Mouse (Mus musculus) retina, adult 2 months (tissue): Measurements from ENCODE around the gene Khdc1c.
"Not testable (repeated sequence)": the region's sequence is repeated elsewhere in the genome, so short reads cannot be mapped to it uniquely, and the experiment has no call there.

Source experiments
- DNase-seq: peaks from one replicate; pipeline ENCODE4 v3.0.0-alpha.2; 2012; ENCODE audit warnings: low read depth, low spot score

Khdc1c gene

DNA sequence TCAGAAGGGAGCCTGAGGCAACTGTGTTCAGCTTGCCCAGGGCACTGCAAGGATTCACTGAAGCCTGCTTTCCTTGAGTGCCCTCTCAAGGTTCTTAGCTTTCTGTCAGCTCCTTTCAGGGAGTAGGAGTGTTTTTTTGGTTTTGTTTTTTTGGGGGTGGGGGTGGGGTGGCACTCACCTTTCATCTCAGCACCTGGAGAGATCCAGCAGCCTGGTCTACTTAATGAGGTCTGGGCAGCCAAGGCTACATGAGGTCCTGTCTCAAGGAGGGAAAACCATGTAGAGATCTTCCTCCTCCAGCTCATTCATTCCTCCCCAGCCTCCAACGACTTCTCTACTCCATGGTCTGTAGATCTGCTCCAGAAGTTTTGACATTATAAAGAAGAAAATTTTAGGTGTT lies at the start of gene Khdc1c:
Khdc1c (plus strand) TSS at position 301 of the 400 bp plus-strand sequence.
- not testable (repeated sequence) for DNase-seq

GRCm38 (mm10) chr1:21320271-21320670 lies 47.9 kb upstream of the Khdc1c start:
- not testable (repeated sequence) for DNase-seq

GRCm38 (mm10) chr1:21321656-21322055 lies 46.5 kb upstream of the Khdc1c start:
- no peak for DNase-seq

GRCm38 (mm10) chr1:21323996-21324574 lies 44.0 kb upstream of the Khdc1c start:
- no peak for DNase-seq

GRCm38 (mm10) chr1:21324633-21325032 lies 43.5 kb upstream of the Khdc1c start:
- no peak for DNase-seq

DNA sequence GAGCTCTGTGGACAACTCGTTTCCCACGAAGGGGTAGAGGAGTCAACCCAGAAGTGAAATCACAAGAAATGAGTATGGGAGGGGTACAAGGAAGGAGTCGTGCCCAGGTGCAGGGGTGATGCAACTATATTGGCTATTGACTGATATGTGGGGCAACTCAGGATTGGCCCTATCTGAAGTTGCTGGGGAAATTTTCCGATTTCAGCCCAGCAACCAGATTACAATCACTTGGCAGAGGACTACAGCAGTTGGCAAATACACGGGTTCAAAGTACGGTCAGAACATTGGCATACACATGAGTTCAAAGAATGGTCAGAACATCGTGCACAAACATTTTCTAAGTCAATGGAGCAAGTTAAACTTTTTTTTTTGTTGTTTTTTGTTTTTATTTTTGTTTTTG lies 41.4 kb upstream of the Khdc1c start:
- DNase-seq, result no peak

- not testable (repeated sequence) for DNase-seq
These were observed 37.0 kb upstream of the Khdc1c start for GRCm38 (mm10) chr1:21331161-21331560.

GRCm38 (mm10) chr1:21333222-21333973 lies 34.7 kb upstream of the Khdc1c start:
- no peak for DNase-seq

- no peak for DNase-seq
These were observed 32.3 kb upstream of the Khdc1c start for GRCm38 (mm10) chr1:21335836-21336235.

GRCm38 (mm10) chr1:21340745-21341144 lies 27.4 kb upstream of the Khdc1c start:
- DNase-seq, result no peak

- peak; percentile 15 for DNase-seq
These were observed 23.9 kb upstream of the Khdc1c start for GRCm38 (mm10) chr1:21344253-21344652.

DNA sequence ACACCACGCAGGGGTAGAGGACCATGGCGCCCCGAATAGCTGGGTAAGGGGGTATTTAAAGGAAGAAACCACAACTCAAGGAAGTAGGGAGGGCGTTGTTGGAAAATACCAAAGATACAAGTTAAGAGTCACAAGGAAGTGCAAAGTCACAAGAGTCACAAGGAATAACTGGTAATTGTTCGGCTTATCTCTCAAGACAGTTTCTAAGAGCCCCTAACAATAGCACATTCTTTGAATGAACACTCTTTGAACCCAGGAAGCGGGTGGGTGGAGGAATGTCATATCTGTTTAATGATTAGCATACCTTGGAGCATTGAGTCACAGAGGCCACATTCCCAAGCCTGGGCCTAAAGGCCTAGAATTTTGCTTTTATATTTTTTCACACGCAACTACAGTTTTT lies 23.4 kb upstream of the Khdc1c start:
- not testable (repeated sequence) for DNase-seq

GRCm38 (mm10) chr1:21349341-21349740 lies 18.8 kb upstream of the Khdc1c start, which contains the start of gene Khdc1a:
Khdc1a (plus strand) TSS chr1:21349641.
- no peak for DNase-seq

DNA sequence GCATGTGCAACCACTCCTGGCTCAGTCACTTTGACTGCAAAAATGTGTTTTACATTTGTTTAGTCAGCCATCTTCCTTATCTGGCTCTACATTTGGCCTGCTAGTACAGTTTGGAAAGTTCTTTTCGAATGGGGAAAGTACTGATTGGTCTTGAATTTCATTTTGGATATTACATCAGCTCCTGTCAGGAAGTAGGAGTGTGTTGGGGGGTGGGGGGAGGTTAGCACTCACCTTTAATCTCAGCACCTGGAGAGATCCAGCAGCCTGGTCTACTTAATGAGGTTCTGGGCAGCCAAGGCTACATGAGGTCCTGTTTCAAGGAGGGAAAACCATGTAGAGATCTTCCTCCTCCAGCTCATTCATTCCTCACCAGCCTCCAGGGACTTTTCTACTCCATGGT lies 15.1 kb downstream of the Khdc1c start, which contains the start of gene Khdc1b:
Khdc1b (plus strand) TSS at position 301 of the 400 bp plus-strand sequence.
- DNase-seq, result no peak

- no peak for DNase-seq
These were observed 23.1 kb downstream of the Khdc1c start for GRCm38 (mm10) chr1:21391138-21391671.

- no peak for DNase-seq
These were observed 34.7 kb downstream of the Khdc1c start for GRCm38 (mm10) chr1:21402804-21403203.

DNA sequence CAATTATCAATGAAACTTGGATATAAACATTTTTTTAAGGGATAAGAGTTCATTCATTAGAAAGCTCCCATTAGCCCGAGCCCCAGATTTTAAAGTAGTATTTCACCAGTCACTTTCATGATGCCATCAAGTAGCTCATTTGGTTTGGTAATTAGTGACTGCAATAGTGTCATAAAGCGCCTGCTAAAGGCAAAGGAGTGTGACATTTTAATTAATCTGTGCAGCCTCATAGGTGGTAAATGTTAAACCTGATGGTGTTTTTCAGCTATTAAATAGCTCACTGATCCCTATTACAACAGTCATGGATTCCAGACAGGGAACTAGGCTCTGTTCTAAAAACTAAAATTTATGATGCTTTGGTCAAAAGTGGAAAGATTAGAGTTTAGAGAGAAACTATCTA lies 39.1 kb downstream of the Khdc1c start:
- no peak for DNase-seq

DNA sequence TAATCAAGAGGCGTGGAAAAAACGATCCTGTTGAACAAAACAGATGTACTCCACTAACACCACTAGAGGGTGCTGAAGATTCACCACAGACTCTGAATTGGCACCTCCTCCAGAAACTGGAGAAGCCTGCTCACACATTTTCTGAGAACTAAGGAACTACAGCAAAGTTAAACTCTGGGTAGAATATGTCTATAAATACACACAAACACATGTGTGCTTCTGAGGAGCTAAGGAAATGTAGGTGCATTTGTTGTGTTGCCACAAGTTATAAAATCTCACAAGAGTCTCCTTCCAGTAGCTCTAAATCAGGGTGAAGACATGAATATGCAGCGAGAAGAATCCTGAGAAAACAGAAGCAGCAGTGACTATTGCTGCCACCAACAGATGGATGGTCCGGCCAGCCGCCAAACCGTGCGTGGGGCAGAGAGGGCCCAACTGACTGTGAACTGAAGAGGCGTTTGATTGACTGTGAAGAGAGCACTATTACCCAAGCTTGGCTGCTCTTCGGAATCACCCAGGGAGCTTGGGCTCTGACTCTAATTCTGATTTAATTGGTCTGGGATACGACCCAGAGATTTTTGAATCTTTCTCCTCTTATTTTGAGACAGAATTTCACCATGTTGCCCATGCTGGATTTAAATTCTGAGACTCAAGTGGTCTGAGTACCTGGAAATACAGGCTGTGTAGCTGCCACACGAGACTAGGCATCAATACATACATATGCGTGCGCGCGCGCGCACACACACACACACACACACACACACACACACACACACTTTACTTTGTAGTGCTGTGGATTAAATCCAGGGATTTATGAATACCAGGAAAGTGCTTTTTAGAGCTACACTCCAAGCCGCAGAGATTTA lies 43.4 kb downstream of the Khdc1c start:
- DNase-seq, result peak; percentile 29

DNA sequence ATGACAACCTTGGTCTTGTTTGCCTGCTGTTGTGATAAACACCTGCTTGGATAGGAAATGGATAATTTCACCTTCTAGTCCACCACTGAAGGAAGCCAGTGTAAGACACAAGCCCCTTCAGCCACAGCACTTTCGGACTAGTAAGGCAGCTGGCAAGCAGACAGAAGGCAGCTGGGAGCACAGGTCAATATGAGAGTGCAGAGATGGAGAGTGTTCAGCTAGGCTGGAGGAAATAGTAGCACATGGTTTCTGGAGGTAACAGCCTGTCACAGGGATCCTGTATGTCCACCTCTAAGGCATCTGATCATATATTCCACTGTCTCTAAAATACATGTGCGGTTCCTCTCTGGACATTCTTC lies 44.0 kb downstream of the Khdc1c start:
- DNase-seq, result no peak

DNA sequence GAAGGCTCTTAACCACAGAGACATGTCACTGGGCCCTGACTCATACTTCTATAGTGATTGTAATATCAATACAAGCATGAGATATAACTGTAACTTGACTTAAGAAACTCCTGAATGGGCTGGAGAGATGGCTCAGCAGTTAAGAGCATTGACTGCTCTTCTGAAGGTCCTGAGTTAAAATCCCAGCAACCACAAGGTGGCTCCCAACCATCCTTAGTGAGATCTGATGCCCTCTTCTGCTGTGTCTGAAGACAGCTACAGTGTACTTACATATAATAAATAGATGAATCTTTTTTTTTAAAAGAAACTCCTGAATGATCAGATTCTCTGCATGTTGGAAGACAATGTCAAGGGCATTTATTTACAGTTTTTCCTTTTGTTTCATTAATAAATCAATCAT lies 51.2 kb downstream of the Khdc1c start:
- no peak for DNase-seq
